Comparison of ENCODE assay signal across 14 mouse cellular contexts in the genomic region with DNA sequence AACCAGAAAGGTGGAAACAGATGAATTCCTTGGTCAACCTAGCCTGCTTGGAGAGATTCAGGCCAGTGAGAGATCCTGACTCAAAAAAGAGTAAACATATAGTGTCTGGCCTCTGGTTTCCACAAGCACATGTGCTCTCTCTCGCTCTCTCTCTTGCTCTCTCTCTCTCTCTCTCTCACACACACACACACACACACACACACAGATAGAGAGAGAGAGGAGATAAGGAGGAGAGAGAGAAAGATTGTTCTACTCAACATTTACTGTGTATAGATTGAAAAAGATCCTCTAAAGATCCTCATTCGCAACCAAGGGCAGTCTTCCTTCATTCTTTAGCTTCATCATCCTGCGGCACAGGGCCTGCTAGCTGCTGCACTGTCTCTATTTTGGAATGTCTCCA.
"Had no signal": no experiment of that assay in that cellular context is flagged by ENCODE, and none has a peak within 500 bp of the region (broad histone marks: within the 10 kb centered on the region; RNA-seq: fewer than 3 reads in every experiment).

No protein-coding gene starts in this region.

- H3K36me3 ChIP-seq: midbrain, embryonic 10.5 days; midbrain, embryonic 12.5 days; neural tube, embryonic 13.5 days; stomach, embryonic 15.5 days had no signal

- H3K4me3 ChIP-seq: midbrain, embryonic 10.5 days; midbrain, embryonic 12.5 days; myocyte; neural tube, embryonic 13.5 days; stomach, embryonic 15.5 days had no signal

- H3K9me3 ChIP-seq: midbrain, embryonic 10.5 days; midbrain, embryonic 12.5 days; neural tube, embryonic 13.5 days; stomach, embryonic 15.5 days had no signal

- H3K27ac ChIP-seq: midbrain, embryonic 10.5 days; midbrain, embryonic 12.5 days; neural tube, embryonic 13.5 days; stomach, embryonic 15.5 days; stomach, postnatal 0 days had no signal

- H3K27me3 ChIP-seq: midbrain, embryonic 12.5 days; neural tube, embryonic 13.5 days; stomach, embryonic 15.5 days had no signal

- DNase-seq: lung, adult 18-20 months; midbrain, embryonic 14.5 days; right cerebral cortex, postnatal 14 days; thymus, adult 2 months; thymus, postnatal 25 days; thymus, postnatal 4 days had no signal

- H3K4me2 ChIP-seq: lung, embryonic 14.5 days; midbrain, embryonic 12.5 days; neural tube, embryonic 13.5 days; stomach, embryonic 15.5 days had no signal

- H3K9ac ChIP-seq: lung, embryonic 14.5 days; midbrain, embryonic 12.5 days; neural tube, embryonic 13.5 days; stomach, embryonic 15.5 days had no signal

- ATAC-seq: midbrain, embryonic 16.5 days had no signal

- H3K4me1 ChIP-seq: midbrain, embryonic 10.5 days; midbrain, embryonic 12.5 days; neural tube, embryonic 13.5 days had no signal
